Mouse (Mus musculus) WW6 (cell line): ENCODE data around the gene Mill2.
A peak's percentile ranks its signal among the peaks of the same experiment; 100 is the strongest.

Experiments used
- DNase-seq: peaks from one replicate; pipeline ENCODE4 v3.0.0-alpha.2; 2013; ENCODE audit warnings: low read depth, low spot score

Gene Mill2

DNA sequence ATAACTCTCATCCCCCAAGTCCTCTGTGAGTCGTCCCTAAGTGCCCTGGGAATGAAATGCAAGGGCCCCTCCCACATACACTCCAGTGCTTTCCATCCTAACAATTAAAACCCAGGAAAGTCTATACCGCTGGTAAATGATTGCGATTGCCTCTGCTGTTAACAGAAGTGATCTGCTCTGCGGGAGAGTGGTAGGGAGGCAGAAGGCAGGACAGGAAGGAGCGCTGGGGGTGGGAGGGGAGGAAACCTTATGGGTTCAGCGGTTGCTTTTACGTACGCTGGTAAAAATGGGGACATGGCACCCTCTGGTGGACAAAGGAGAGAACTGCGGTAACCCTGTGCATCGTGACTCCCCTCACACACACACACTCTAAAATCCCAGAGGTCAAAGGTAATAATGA lies 33.5 kb downstream of the Mill2 start:
- peak; percentile 73 for DNase-seq

DNA sequence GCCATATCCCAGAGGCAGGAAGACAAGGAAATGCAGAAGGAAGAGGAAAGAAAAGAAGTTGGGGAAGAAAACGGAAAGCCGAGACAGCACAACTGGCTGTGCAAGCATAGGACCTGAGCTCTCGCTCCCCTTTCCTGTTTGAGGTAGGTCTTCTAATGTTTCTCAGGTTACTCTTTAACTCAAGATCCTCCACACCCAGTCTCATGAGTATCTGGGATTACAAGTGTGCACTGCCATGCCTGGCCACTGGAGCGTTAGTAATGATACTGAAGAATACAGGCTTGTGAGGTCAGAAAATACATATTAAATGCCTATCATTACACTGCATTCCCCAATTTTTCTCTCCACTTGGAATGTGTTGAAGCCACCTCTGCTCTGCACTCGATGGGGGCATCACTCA lies 35.6 kb downstream of the Mill2 start:
- no peak for DNase-seq

DNA sequence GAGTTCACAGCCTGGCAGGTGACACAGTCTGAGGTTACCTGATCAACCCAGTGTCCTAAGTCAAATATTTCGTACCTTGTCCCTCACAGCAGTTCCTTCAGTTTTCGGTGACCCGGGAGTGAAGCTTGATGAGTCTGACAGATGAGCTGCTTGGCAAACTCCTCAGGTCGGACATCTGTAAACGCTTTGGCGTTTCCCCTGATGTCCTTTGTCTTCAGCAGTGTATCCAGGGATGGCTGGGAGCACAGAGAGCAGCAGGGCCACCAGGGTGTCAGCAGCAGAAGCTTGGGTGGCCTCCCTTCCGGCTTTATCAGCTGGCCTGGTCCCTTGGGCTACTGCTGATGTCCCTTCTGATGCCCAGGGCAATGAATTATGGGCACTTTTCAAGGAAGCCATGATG lies 38.9 kb downstream of the Mill2 start:
- DNase-seq: no peak

DNA sequence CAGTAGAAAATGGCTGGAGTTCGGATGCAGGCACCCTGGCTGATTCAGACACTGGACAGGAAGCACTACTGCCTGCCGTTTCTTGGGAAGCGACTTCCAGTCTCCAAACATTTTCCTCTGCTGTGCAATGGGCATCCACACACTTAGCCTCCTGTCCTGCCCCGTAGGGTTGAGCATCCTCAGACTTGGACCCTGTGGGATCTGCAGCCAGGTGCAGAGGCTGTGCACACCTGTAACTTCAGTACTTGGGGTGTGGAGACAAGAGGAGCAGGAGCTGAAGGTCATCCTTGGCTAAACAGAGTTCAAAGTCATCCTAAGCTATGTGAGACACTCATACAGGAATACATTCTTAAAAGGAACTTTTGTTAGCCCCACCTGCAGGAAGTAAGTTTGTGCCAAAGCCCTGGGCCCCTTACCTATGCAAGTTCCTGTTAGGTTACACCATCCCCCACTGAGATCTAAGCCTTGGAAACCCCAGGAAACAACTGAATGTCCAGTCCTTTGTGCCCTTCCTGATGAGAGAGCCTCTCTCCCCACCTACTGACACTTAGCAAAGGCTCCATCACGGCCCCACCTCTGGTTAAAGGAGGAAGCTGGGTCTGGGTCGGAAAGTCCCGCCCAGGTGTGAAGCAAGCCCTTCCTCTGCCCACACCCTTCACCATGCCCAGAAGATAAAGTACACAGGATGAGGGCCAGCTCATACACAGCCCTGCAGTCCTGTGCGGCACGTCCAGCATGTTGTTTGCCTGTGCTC lies 44.4 kb downstream of the Mill2 start:
- DNase-seq: no peak

DNA sequence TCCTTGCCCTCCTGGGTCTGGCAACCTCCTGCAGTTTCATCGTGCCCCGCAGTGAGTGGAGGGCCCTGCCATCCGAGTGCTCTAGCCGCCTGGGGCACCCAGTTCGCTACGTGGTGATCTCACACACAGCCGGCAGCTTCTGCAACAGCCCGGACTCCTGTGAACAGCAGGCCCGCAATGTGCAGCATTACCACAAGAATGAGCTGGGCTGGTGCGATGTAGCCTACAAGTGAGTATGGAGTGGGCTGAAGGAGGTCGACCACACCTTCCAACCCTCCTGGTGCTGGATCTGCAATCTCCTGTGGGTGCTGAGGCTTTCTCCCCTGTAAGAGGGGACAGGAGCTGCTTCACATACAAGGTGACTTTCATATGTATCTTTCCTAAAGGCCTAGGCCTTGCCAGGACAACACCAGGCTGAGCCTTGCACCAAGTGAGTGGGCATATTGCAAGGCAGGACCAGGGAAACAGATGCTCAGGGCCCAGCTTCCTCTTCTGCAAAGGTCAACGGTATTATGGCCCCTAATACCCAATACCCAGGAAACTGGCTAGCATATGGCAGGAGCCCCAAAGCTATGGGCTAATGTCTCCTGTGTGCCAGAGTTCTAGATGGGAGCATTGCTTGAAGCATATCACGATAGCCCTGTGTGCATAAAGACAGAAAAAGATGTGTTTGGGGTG lies 45.1 kb downstream of the Mill2 start:
- no peak for DNase-seq

DNA sequence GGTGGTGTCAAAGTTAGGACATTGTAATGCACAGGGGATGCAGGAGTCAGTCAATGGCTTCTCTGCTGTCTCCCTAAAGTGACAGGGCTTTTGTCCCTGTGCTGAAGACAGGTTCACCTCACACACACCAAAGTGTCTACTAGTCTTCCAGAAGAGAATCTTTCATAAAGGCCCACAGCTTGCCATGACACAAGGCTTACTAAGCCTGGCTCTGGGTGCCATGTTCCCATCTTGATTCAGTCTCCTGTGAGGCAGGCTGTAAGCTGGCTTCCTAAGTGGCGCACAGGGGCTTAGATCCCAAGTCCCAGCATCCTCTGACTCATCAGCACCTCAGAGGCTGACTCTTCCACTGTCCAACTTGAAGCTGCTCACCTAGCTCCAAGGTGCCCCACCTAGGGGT lies 47.2 kb downstream of the Mill2 start:
- DNase-seq: no peak

DNA sequence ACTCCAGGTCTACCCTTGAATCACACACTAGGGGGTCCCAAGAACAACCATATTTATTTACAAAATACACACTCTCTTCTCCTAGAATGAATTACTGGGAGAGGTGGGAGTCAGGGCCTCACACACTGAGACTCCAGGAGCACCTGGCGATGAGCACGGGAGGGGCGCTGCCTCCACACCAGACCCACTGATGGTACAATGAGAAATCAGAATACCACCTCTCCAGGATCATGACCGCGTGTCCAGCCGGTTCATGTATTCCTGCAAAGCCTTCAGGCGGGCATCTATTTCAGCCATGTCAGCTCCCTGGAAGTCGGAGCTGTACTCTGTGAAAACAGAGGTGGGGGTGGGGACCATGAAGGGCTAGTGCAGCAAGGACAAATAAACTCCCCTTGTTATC lies 51.1 kb downstream of the Mill2 start:
- no peak for DNase-seq

DNA sequence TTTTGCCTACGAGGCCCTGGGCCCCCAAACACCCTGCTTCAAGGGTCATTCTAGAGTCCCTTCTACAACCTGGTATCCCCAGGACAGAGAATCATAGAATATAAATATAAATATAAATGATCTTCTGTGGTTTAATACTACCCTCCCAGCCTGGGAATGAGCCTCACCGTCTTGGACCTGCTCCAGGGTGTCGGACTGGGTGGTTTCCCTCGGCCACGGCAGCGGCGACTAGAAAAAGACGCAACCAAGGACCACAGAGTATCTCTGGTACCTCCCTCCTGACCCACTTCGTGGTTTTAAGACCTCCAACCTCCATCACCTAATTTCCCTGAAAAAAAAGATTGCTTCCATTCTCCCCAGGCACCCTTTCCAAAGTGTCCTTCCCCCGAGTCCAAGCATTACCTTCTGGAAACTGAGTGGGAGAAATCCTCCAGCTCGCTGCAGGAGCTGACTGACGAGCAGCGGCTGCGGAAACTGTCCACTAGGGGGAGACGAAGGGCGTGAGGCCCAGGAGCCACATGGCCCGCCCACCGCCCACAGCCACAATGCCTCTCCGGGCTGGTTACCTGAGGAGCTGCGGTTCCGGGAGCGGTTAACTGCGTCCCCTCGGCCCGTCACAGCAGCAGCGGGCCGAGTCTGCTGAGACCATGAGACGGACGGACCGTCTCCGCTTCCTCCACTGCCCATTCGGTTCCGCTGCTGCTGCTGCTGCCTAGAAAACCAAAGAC lies 52.3 kb downstream of the Mill2 start:
- no peak for DNase-seq

DNA sequence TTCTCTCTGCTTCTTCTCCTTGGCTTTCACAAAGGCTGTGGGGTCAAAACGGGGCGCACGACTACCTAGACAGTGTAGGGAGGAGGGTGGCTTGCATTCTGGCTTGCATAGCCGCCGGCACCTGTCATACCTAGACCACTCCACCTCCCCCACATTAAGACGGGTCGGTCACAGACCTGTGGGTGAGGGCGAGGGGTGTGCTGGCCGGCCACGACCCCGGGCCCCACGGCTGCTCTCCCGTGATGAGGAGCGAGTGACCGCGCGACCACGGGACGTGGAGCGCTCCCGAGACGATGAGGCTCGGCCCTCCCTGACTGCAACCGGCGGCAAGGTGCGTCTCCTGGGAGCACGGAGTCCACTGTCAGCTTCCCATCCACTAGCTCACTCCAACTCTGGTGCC lies 53.2 kb downstream of the Mill2 start:
- DNase-seq: no peak

DNA sequence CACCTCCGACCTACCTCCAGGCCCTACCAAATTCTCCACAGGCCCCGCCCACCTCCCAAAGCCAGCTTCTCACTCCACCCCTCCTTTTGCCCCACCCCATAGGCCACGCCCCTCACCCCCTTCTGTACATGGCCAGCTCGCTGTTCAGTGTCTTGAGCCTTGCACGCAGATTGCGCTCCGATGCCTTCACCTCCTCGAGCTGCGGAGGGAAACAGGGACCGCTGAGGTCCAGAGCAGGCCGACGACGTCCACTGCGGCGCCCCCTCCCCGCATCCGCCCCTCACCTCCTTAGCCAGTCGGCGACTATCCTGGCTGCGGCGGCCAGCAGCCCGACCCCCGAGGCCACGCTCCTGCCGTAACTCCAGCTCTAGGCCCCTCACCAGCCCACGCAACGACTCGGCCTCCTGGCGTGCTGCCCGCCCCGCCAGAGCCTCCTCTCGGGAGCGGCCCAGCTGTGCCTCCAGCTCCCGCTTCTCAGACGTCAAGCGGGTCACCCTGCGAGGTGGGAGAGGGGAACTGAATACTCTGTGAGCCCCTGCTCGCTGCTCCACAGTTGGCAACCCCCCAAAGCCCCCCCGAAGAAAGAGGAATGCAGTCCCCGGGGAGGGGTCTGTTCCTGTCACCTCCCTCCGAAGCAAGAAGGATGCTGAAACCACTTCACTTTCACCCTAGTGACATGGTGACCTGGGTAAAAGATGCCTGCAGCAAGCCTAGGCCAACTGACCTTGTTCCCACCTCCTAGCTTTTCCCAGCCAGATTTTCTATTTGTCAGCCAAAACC lies 54.1 kb downstream of the Mill2 start:
- DNase-seq: no peak

DNA sequence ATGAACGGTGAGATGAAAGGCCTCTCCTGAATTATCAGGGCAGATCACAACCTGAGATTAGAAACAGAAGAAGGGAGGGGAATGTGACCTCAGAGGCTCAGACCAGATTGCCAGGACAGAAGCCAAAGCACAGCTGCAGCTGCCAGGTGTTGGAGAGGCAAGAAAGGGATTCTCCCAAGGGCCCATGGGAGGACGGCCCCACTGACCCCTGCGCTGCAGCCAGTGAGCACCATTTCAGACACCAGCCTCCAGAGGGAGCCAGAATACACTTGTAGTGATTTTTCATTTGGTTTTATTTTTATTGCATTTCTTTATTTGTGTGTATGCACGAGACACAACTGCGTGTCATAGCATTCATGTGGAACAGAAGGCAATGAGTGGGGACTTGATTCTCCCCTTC lies 56.8 kb downstream of the Mill2 start:
- no peak for DNase-seq

DNA sequence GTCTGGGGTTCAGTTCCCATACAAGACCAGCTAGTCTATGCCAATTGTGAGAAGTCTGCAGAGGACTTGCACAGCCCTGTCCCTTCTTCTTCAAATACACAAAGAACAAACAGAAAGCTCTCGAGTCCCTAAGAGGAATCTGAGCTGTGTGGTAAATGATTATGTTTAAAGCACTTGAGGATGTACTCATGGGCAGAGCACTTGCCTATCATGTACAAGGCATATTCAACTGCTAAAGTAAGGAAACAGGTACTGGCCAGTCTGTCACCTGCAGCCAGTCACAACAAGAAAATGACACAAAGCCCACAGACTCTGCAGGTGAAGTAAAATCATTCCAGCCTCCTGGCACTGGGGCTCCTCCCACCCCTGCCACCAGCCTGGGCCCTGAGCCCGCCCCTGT lies 60.7 kb downstream of the Mill2 start:
- no peak for DNase-seq

DNA sequence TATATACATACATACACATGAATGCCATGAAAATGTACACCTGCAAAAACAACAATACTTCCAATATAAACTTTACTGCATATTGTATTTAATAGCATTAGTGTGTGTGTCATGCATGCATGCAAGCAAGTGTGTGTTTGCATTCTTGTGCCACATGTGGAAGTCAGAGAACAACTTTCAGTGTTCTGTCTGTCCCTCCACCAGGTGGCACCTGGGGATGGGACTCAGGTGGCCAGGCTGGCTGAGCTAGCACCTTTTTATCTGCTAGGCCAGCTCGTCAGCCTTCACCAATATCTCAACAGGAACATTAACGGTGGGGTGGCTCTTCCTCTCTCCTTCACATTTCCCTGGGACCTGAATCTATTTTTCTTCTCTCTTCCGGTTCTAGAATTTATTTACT lies 62.7 kb downstream of the Mill2 start:
- DNase-seq: no peak

DNA sequence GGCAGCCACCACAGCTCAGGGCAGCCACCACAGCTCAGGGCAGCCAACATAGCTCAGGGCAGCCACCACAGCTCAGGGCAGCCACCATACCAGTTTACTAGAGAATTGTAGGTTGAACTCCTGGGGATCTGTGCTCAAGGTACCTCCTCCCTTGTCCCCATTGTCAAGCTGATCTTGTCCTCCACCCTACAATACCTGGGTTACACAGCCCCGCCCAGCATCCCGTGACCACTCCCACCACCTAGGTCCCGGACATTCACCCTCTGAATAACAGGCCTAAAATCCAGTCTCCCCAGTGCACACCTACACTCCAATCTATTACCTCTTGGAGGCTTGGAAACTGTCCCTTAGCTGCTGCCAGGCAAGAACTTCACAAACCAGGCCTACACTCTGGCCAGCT lies 65.2 kb downstream of the Mill2 start:
- no peak for DNase-seq

DNA sequence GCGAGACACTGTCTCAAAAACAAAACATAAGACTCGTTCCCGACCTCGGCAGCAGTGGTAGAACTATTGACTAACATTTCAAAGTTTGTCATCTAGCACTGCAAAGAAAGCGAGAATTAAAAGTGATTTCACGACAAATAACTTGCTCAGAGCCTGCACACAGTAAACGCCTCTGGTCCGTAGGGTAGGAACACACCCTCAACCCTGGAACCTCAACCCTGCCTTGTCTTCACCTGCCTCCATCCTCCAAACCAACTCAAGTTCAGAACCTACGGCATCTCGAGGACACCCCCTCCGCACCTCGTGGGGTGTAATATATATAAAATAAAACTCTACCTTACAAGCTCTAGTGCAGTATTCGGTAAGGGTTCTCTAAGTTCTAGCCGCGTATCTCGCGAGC lies 70.0 kb downstream of the Mill2 start:
- DNase-seq: no peak

DNA sequence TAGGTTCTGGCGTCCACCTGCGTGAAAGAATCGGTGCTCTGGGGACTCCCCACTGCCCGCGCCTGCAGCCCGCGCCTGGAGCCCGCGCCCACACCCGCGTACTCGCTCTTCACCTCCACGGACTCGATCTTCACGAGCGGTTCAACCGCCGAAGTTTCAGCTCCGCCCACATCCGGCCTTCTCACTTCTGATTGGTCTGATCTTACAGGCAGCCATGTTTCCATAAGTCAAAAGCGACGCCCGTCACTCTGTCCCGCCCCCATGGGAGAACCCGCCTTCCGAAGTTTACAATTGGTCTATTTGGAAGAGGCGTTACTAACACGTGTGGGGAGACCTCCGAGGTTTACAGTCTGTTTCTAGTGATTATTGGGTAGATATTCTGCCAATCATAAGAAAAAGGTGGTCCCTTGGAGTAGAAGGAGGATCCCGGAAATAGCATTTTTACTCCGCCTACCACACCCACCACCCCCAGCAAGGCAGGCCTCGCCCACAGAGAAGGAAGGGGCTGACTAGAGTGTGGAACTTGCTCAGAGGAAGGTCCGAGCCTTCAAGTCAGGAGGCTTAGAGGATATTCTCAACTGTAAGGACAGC lies 70.6 kb downstream of the Mill2 start, which contains the start of gene Ccdc61:
Ccdc61 (minus strand) TSS at position 175 of the 591 bp plus-strand sequence.
- DNase-seq: peak; percentile 94
